Mouse (Mus musculus): ENCODE results near the gene Fam126a.

The Fam126a gene

DNA sequence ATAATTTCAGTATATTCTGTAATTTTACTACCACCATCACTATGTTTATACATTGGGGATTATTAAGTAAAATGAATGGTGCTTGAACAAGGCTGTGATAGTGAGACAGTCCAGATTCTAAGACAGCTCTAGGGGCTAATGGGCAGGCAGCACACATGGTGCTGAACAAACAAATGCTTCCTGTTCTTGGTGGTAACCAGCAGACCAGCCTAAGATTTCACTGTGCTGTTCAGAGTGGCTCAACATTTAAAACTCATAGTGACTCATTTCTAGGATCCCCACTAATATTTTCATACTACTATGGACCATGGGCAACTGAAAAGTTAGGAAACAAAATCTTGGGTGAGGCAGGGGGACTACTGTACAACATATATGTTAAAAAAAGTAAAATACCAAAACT is 10.1 kb upstream of the Fam126a start:
- DNase-seq (ENCODE audit: low read depth, low spot score): no peak

DNA sequence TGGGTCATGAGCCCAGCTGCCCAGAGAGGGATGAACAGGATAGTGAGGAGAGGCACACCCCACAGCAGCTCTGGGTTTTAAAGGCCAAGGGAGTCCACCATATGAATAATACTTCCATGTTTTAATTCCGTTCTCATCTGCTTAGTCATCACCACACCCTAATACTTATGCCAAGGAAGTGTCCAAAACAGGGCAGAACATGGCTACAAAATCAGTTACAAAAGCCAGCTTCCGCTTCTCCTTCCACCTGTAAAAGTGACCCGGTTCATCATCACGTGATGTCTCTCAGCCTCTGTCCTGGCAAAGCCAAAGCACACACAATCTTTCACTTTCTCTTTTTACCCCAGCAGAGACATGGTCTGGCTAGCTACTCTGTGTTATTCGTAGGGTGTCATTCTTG is 8.9 kb upstream of the Fam126a start:
- no peak for DNase-seq (ENCODE audit: low read depth, low spot score)

DNA sequence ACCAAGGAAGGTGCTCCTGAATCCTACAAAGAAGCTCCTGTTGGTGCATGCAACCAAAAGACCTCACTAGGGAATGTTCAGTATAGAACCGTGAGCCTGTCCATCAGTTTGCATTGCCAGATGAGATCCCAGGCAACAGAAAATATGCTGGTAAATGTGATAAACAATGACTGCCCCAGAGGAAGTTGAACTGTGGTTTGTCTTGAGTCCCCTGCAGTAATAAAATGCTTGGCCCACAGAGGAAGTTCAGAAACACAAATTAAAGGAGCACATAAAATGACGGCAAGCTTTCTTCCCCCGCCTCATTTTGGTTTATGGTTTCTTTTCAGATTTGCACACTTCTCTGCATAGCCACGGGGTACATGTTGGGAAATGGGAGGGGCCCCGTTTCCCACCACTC is 8.3 kb upstream of the Fam126a start:
- no peak for DNase-seq (ENCODE audit: low read depth, low spot score)

DNA sequence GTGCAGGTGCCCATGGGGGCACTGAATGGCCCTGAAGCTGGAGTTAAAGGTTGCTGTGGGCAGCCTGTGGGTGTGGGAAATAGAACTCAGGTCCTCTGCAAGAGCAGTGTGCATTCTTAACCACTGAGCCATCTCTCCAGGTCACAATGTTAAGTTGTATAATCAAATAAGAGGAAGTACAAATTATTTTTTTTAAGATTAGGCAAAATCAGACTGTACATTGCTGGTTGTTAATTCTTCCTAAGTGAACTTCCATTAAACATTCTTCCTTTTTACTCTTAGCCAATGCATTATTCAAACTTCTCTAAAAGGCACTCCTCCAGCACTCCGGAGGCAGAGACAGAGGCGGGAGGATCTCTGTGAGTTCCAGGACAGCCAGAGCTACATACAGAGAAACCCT is 7.7 kb upstream of the Fam126a start:
- DNase-seq (ENCODE audit: low read depth, low spot score): no peak

DNA sequence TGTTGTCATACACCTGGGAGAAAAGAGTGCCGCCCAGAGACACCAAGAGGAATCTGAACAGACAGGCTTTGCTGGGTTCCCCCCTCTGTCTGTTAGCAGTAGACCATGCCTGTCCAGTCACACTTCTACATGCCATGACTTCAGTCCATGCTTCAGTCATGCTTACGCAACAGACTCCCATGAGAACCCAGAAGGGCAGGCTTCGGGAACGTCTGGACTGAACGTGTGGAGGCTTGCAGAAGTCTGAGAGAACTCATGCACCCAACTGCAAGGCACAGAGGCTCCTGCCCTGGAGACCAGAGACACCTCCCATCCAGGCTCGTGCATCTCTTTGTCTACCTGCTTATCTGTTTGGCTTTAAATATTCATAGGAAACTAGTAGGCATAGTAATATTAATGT is 6.2 kb upstream of the Fam126a start:
- no peak for DNase-seq (ENCODE audit: low read depth, low spot score)

DNA sequence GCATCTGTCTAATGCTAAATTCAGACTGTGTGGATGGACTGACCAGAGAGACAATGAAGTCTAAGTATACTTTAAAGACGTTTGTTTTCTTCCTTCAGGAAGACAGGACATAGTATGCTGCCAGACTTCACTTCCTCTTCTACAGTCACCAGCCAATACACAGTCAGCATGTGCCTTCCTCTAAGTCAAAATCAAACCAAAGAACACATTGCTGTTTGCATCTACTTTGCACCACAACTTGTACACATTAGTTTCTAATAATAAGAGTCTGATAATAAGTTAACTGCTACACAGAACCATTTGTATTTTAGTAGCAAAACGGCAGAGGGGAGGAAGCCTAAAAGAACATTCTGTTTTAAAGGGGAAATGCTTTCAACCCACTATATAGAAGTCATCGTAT is 4.5 kb upstream of the Fam126a start:
- no peak for DNase-seq (ENCODE audit: low read depth, low spot score)

DNA sequence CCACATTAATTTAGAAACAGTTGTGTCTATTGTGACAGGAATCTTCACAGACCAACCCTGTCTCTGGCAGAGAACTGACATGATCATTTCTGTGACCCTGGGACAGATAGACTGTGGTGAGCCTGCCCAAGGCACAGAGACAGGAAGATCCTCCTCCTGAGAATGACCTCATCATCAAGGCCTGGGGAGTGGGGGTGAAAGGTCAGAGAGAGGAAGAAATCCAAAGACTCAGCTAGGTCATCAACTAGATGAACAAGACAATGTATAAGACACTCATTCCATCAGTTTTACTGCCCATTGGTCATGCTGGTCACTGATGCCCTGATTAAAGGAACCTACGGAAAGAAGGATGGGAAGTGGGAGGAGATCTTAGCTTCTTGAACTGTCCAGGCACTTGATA is 3.6 kb upstream of the Fam126a start:
- no peak for DNase-seq (ENCODE audit: low read depth, low spot score)

DNA sequence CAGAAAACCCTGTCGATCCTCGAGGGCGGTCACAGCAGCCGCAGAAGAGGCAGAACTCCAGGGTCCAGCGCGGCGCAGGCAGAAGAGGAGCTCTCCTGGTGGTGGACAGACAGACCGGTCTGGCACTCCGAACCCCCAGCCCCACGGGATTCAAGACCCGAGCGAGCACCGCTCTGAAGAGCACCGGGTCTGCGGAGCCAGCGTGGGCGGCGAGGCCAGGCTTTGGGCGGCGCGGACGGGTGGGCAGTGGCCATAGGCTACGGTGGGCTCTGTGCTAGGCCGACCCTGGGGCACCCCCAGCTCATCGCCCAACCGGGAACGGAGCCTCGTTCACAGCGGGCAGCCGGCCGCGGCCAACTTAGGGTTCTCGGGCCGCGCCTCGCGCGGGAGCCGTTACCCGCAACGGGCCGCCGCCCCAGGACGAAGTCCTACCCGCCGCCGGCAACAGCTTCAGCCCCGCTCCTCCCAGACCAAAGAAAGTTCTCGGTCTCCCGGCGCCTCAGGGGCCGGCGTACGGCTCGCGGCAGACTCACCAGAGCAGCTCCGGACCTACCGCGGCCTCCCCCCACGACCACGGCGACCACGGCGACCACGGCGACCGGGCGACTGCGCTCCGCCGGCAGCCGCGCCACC is 428 bp downstream of the Fam126a start:
- DNase-seq (ENCODE audit: low read depth, low spot score): peak; percentile 6

DNA sequence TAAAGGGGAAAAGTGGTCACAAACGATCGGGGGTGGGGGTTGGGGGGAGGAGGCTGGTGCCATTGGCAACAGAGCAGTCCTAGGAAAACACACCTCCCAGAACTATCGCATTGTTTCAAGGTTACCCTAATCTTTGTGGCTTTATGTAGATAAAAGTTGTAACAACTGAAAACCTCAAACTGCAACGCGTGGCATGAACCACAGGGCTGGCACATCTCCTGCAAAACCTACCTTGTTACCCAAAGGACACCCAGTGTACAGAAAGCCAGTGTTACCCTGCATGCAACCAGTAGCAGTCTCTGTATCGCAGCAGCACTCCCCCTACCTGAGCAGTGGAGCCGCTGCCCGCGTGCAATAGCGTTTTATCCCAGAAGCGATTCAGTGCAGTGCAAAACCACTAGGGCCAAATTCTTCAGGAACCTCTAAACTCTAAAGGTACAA is 1.1 kb downstream of the Fam126a start:
- peak; percentile 9 for DNase-seq (ENCODE audit: low read depth, low spot score)

DNA sequence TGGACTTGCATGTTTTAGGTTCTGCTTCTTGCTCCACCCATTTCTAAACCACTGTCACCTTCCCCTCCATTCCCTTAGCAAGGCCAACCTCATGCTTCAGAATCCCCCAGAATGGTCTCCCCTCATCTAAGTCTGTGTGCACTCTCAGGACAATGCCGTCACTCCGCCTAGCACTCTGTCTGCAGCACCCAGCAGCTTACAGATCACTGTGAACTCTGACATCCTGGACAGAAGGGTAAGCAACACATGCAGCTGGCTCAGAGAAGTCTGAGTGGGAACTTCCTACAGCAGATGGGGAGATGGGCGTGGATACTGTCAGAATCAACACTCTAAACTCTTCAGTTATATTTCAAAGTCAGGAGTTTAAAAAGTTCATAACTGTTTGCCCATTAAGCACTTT is 5.5 kb downstream of the Fam126a start:
- DNase-seq (ENCODE audit: low read depth, low spot score): no peak

DNA sequence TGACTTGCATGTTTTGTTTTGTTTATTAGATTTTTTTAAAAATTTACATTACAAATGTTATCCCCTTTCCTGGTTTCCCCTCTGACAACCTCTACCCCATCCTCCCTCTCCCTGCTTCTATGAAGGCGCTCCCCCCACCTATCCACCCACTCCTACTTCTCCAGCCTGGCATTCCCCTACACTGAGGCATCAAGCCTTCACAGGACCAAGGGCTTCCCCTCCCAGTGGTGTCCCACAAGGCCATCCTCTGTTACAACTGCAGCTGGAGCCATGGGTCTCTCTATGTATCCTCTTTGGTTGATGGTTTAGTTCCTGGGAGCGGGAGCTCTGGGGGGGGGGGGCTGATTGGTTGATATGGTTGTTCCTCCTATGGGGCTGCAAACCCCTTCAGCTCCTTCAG is 7.3 kb downstream of the Fam126a start:
- no peak for DNase-seq (ENCODE audit: low read depth, low spot score)

DNA sequence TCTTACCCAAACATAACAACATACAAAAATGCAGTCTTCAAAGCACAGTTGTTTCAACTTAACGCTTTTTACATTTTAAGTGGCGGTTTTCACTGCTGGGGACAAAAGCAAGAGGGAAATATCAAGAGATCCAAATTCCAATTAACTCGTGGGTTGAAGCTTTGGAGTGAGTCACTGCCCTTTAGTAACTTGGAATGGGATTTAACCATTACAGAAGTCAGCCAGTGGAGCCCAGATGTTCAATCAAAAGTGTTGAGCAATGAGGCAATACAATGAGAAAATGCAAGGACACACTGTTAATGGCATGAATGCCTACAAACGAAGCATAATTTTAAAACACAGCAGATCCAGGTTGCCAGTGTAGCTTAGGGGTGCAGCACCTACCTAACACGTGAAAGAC is 8.8 kb downstream of the Fam126a start:
- DNase-seq (ENCODE audit: low read depth, low spot score): no peak

DNA sequence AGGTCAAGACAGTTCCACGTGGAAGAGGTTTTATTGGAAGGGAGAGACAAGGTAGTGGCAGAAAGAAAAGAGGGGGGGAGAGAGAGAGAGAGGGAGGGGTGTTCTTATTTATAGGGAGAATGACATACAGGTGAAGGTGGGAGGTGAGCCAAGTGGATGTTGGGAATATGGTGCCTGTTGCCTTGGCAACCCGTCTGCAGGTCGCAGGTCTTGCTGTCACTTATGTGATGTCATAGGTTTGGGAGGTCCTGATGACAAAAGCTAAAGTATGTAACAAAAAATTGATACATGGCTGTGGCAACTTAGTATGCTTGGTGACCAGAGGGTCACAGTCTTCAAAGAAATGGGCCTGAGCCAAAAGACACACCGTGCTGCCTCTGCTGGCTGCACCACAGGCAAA is 10.1 kb downstream of the Fam126a start:
- no peak for DNase-seq (ENCODE audit: low read depth, low spot score)

DNA sequence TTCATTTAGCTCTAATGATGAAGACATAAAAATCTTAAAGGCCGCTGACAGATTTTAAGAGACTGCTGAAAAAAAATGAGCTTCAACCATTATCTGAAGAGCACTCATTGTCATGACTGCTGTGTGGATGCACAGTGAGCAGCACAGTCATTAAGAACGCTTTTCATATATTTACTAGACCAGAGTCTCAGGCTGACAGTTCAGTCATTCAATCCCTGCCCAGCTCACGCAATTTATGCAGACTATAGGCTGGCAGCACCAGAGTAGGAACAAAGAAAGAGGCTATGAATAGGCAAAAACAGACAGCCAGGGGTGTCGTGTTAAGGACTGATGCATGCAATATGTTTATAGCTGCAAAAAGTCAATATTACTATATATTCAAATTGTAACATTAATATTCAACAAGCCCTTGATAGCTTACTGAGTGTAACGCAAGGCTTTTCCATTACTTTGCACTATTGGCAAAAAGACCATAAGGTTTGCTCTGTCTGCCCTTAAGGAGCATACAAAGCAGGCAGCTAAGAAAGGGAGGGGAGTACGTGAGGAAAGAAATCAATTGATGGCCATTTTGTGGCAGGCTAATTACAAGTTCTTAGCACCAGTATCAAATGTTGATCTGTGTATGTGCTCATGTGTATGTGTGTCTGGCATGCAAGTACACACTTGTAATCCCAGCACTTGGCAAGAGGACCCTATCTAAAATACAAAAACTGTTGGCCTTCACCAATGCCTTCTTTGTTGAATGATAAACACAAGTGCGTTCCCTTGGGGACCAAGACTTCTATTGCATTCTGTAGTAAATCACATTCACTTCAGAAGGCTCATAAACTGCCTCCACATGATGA is 10.9 kb downstream of the Fam126a start:
- no peak for DNase-seq (ENCODE audit: low read depth, low spot score)

DNA sequence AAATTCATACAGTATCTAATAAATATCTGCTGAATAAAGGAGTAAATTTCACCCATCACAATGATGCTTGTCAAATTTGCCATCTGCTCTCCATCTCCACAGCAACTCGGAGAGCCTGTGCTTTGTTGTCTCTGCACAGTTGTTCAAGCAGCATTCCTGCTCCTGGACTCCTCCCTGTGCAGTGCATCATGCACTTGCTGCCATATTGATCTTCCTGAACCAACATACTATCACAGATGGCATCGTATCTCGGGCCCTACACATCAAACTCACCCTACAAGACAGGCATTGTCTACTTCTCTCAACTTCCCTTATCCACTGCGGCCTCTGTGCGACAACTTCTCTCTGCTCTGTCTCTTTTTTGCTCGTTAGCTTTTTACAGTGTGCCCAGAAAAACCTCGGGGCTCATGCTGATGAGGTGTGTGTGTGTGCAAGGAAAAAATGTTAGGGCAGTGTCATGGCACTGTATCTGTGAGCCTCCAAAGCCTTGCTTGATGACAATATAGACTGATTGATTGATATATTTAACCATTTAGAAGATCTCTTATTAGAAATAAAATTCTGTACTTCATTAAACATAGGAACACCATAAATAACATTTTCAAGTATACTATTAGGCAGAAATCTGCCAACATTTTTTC is 11.7 kb downstream of the Fam126a start:
- DNase-seq (ENCODE audit: low read depth, low spot score): no peak

DNA sequence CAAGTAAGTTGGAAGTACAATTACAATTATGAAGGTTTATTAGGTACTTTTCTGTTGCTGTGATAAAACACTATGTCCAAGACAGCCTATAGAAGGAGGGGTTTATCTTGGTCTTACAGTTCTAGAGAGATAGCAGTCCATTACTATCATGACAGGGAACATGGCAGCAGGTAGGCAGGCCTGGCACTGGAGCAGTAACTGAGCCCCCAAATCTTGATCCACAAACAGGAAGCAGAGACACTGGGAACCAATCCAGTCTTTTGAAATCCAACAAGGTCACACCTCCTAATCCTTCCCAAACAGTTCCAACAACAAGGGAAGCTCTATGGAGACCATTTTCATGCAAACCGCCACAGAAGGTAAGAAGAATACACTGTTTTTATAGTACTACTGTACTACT is 13.6 kb downstream of the Fam126a start:
- no peak for DNase-seq (ENCODE audit: low read depth, low spot score)

DNA sequence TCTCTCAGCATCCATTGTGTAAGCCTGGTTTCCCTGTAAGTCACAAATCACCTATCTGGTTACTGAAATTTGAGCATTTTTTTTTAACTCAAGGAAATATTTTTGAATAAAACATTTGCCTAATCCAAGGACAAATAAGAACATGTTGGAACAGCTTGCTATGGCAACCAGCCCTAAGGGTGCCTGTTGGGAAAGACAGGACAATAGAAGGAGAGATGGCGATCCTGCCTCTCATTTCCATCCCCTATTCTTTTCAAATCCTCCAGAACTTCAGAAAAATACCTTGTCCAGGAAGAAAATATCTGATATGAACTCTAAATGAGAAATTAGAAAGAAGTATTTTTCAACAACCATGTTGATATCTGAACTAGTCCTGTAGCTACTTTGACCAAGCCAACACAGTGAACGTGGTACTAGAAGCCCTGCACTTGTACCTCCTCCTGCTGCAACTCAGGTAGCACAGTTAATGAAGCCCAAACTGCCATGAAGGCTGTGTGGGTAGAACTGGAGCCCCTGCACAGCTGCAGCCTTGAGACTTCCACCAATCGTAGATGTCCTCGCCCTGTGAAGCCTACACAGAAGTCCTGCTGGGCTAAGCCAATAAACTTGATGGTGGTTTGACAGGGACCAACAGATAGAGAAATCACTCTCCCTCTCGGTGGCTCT is 17.0 kb downstream of the Fam126a start:
- DNase-seq (ENCODE audit: low read depth, low spot score): no peak

DNA sequence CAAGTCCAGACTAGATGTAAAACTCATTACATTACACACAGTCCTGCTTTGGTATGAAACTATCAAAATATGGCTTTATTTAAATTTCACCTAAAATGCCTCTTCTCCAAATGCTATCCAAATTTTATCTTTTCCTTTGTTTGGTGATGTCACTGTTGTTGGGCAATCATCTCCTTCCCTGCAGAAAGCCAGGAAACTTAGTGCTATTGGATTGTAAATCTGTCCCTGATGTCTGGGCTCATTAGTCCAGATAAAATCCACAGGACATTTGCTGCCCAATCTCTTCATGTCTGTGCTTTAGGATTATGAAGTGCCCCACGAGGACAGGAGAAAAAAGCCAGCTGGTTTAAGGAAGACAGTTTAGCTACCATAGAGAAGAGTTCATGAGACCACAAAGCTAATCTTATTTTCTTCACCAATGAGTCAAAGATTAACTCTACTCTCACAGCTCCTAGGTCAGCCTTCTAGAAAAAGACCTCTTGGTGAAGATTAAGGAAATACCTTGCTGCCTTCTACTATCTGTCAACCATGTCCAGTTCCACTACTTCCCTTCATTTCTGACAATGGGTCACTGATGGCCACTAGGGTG is 31.3 kb downstream of the Fam126a start:
- DNase-seq (ENCODE audit: low read depth, low spot score): no peak

DNA sequence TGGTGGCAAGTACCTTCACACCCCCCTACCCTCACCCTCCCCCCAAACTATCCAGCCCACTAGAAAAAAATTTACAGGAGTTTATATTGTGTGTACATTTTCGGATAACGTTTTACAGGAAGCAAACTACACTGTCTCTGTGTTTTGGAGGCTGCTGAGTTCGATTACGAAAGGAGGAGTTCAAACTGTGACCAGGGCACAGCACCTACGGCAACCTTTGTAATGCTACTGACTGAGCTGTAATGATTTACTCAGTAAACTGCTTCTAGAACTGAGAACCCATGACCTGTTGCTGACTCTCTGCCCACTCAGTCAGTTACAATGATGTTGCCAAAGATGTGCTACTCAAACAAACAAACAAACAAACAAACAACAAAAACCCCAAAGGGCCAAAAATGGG is 34.5 kb downstream of the Fam126a start:
- DNase-seq (ENCODE audit: low read depth, low spot score): no peak

DNA sequence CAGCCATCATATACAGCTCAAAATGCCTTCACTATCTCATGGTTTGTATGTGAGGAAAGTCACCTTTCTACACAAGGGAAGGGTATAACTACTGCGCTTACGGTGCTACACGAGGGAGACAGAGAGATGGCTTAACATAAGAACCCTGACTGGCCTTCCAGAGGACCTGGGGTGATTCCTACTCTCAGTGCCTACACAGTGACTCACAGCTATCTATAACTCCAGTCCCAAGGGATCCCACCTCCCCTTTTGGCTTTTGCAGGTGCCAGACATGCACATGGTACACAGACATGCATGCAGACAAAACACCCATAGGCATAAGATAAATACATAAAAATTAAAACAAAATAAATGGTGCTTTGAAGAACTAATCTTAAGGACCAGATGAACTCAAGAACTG is 35.6 kb downstream of the Fam126a start:
- DNase-seq (ENCODE audit: low read depth, low spot score): no peak

DNA sequence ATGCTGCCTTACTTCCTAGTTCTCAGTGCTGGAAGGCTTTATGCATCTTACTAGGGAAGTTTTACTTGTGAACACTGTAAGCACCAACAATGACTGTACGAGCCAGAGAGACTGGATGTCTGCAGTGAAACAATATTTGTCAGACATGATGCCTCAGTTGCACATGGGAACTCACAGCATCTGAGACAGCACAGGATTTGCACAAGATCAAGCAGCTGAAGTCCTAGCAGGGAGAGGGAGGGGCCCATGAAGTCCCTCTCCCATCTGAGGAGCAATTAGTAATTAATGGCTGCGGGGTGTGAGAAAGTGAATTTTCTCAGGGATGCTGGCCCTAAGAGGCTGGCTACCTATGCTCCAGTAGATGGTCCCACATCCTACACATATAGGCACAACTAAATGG is 36.3 kb downstream of the Fam126a start:
- no peak for DNase-seq (ENCODE audit: low read depth, low spot score)

DNA sequence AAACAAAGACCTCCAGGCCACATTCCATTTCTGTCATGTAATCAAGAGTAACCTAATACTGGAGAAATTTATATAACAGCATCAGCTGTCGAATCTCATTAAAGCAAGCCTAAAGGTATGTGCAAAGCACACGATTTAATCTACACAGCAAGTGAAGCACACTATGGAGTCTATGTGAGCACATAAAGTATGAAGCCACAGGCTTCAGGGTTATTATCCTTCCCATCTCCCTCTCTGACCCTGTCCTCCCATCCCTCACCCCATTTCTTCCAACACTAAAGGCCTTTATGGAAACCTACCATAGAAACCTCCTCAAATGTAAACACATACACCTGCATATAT is 37.0 kb downstream of the Fam126a start:
- DNase-seq (ENCODE audit: low read depth, low spot score): no peak

Data from retina, postnatal 7 days (tissue).